Mouse (Mus musculus) heart, postnatal 10 days (tissue): ENCODE data around the gene Zfhx3. TPM values are rescaled to one million over a fixed set of nuclear protein-coding genes. Genes with fewer than 3 reads are reported as not detected.

Source experiments
- DNase-seq, 2 experiments: peaks; one replicate each; pipeline ENCODE4 v3.0.0; 2021
- intact Hi-C: fragments of 180-260 bp; cut with DNase I; formaldehyde crosslinking; loops from one replicate; pipeline ENCODE4 v1.15.1; 2025
- total RNA-seq, 2 experiments: library from RNA; stranded (reverse); gene quantifications; 2 replicates each; pipeline ENCODE4 v1.2.3; 2021

Gene Zfhx3
- total RNA-seq, 2 experiments from 2014 or later: 10.8 TPM

- peak; percentile 92 to 94 for DNase-seq
These were observed 954.3 kb downstream of the Zfhx3 start for GRCm38 (mm10) chr8:108896468-108897346.

GRCm38 (mm10) chr8:108897347-108898100 lies 955.1 kb downstream of the Zfhx3 start:
- no peak for DNase-seq
- intact Hi-C loops: no loop called here

More at GRCm38 (mm10) chr8:108896468-108897346, 954.3 kb downstream of the Zfhx3 start:
- intact Hi-C loops: no loop called here

- intact Hi-C loops: no loop called here
These were observed 956.9 kb downstream of the Zfhx3 start for GRCm38 (mm10) chr8:108899251-108899771.

GRCm38 (mm10) chr8:108900541-108900940 lies 958.1 kb downstream of the Zfhx3 start:
- intact Hi-C loops: no loop called here
- DNase-seq: no peak

More at GRCm38 (mm10) chr8:108899251-108899771, 956.9 kb downstream of the Zfhx3 start:
- no peak for DNase-seq

GRCm38 (mm10) chr8:108901208-108901607 lies 958.8 kb downstream of the Zfhx3 start:
- DNase-seq: no peak
- intact Hi-C loops: no loop called here

GRCm38 (mm10) chr8:108903550-108903949 lies 961.1 kb downstream of the Zfhx3 start:
- intact Hi-C loops: no loop called here

GRCm38 (mm10) chr8:108904288-108904971 lies 962.0 kb downstream of the Zfhx3 start:
- no peak for DNase-seq
- intact Hi-C loops: no loop called here

More at GRCm38 (mm10) chr8:108903550-108903949, 961.1 kb downstream of the Zfhx3 start:
- no peak for DNase-seq

- no peak for DNase-seq
- intact Hi-C loops: no loop called here
These were observed 965.6 kb downstream of the Zfhx3 start for GRCm38 (mm10) chr8:108908066-108908465.

GRCm38 (mm10) chr8:108908540-108908939 lies 966.1 kb downstream of the Zfhx3 start:
- intact Hi-C loops: no loop called here
- no peak for DNase-seq

- intact Hi-C loops: no loop called here
- no peak for DNase-seq
These were observed 966.6 kb downstream of the Zfhx3 start for GRCm38 (mm10) chr8:108909035-108909434.

- no peak for DNase-seq
- intact Hi-C loops: no loop called here
These were observed 967.0 kb downstream of the Zfhx3 start for GRCm38 (mm10) chr8:108909455-108909854.

GRCm38 (mm10) chr8:108910843-108911242 lies 968.4 kb downstream of the Zfhx3 start:
- DNase-seq: peak; percentile 63
- intact Hi-C loops: loop anchor here (1.0 to 10.0 kb wide), 5 partner anchors 25 to 337 kb away; no protein-coding TSS in a partner anchor

- peak; percentile 92 to 95 for DNase-seq
- intact Hi-C loops: loop anchor here (1.0 to 10.0 kb wide), 5 partner anchors 25 to 337 kb away; no protein-coding TSS in a partner anchor
These were observed 969.1 kb downstream of the Zfhx3 start for GRCm38 (mm10) chr8:108911511-108911910.

- intact Hi-C loops: loop anchor here (5.0 to 10.0 kb wide), 2 partner anchors 201 to 272 kb away; no protein-coding TSS in a partner anchor
- DNase-seq: no peak
These were observed 970.6 kb downstream of the Zfhx3 start for GRCm38 (mm10) chr8:108912998-108913397.

GRCm38 (mm10) chr8:108915425-108915824 lies 973.0 kb downstream of the Zfhx3 start:
- intact Hi-C loops: loop anchor here (10.0 kb wide), 1 partner anchor 269 kb away; no protein-coding TSS in a partner anchor
- no peak for DNase-seq

GRCm38 (mm10) chr8:108915876-108916275 lies 973.4 kb downstream of the Zfhx3 start:
- DNase-seq: no peak
- intact Hi-C loops: loop anchor here (10.0 kb wide), 1 partner anchor 269 kb away; no protein-coding TSS in a partner anchor

GRCm38 (mm10) chr8:108920151-108920550 lies 977.7 kb downstream of the Zfhx3 start:
- intact Hi-C loops: no loop called here
- no peak for DNase-seq

- no peak for DNase-seq
- intact Hi-C loops: no loop called here
These were observed 980.7 kb downstream of the Zfhx3 start for GRCm38 (mm10) chr8:108923161-108923560.

- peak; percentile 29 to 32 for DNase-seq
- intact Hi-C loops: no loop called here
These were observed 982.1 kb downstream of the Zfhx3 start for GRCm38 (mm10) chr8:108924526-108924925.

GRCm38 (mm10) chr8:108926106-108926505 lies 983.7 kb downstream of the Zfhx3 start:
- DNase-seq: peak; percentile 73 to 74
- intact Hi-C loops: no loop called here
